Mouse (Mus musculus) yolk sac, embryonic 10.5 days (tissue): Measurements from ENCODE around the gene Lcor.

Source experiments
- DNase-seq: peaks from one replicate; pipeline ENCODE4 v3.0.0-alpha.2; 2017; ENCODE audit warnings: low spot score

Gene Lcor

DNA sequence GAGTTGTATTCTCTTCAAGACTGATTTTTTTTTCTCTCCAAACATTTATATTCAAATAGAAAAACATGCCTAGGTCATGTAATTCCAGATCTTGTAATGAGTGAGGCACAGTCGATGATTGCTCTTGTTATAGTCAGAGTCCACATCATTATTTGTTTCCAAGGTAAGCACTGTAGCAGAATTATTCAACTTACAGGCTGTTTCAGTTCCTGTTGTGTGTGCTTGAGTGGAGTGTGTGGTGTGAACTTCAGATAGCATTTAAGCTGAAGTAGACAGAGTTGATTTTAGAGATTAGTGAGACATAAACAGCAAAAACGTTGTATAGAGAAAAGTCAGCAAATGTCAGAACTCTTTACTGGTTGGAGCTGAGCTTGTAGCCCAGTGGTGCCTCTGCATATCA, 86.4 kb downstream of the Lcor start:
- DNase-seq: no peak

DNA sequence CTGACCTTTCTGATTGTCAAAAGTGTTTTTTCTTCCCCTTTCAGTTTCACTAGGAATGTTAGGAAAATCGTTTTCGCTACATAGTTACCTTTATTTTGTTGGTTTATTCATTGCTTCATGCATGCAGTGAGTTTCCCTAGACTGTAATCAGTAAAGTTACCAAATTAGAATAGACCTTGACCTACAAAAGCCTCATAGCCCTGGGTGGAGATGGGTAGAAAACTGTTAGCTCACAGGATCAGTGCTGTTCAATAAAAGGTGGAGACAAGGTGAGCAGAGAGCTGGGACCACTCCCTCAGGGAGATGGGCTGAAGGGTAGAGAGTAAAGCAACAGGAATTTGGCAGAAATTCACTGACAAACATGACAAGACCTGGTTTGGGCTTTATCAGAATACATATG, 91.3 kb downstream of the Lcor start:
- no peak for DNase-seq

DNA sequence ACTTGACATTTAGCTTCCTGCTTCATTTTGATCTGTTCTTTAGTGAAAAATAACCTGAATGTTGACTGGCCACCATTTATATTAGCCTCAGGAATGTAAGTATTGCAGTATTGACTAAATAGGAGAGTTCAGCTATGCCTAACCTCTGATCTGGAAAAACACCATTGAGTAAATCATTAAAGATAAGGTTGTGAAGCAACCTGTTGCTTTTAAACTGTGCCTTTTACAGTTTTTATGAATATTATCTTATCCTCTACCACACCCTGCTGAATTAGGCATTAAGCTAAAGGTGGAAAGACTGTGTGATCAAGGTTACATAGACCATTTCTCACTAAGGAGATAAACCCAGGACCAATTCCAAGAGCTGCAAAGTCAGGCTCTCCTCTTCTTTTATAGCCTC, 95.1 kb downstream of the Lcor start:
- no peak for DNase-seq

DNA sequence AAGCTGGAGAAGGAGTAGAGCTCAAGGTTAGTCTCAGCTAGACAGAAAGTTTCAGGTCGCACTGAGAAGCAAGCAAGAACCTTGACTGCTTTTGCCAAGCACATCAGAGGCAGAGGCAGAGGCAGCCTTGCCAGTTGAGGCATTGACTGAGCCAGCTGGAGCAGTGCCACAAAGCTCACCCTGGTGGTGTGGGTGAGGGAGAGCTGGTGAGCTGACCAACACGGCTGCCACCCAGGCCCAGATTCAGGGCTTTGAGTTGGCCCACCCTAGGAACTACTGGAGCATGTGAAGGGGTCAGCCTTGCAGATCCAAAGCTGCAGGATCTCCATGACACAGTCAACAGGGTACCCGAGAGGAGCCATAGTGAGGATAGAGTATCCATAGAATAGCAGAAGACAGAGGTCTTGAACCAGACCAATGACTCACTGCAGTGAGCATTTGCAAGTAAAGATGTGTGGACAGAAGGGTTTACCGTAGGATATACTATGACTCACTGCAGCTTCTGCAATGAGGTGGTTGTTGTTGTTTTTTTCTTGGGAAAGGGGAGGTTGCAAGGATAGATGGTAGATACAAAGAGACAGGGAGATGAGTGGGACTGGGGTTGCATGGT, 97.0 kb downstream of the Lcor start:
- no peak for DNase-seq

DNA sequence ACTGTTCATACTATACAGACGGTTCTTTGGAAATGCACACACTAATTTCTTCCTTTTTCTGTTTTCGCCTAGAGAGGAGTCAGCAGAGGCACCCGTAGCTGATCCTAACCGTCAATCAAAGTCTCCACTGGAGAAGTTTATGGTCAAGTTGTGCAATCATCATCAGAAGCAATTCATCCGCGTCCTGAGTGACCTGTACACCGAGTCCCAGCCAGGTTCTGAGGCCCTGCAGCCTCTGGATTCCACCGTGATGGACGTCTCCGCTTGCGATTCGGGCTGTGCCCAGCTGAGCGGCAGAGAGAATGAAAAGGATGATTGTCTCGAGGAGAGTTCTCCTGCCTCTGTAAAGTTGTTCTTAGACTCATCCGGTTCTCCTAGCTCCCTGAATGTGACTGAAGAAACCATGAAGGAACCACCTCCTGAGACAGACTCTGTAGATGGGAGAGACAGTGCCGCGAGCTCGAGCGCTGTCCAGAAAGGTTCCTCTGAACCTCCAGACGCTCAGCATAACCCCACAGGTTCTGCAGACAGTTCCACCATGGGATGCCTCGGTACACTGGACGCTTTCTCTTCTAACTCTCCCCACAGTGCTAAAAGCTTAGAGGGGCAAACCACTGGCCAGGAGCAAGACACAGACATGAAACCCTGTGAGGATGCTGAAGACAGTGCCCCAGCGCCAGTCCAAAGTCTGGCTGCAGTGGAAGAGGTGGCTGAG, 99.4 kb downstream of the Lcor start, which contains the start of gene Gm340:
Gene Gm340 (plus strand): TSS at position 665 of the 715 bp plus-strand sequence.
- no peak for DNase-seq

GRCm38 (mm10) chr19:41582918-41583514, 100.6 kb downstream of the Lcor start:
- no peak for DNase-seq

GRCm38 (mm10) chr19:41586752-41587151, 104.3 kb downstream of the Lcor start:
- no peak for DNase-seq

GRCm38 (mm10) chr19:41587431-41588222, 105.2 kb downstream of the Lcor start:
- no peak for DNase-seq

GRCm38 (mm10) chr19:41589026-41589425, 106.6 kb downstream of the Lcor start:
- no peak for DNase-seq

DNA sequence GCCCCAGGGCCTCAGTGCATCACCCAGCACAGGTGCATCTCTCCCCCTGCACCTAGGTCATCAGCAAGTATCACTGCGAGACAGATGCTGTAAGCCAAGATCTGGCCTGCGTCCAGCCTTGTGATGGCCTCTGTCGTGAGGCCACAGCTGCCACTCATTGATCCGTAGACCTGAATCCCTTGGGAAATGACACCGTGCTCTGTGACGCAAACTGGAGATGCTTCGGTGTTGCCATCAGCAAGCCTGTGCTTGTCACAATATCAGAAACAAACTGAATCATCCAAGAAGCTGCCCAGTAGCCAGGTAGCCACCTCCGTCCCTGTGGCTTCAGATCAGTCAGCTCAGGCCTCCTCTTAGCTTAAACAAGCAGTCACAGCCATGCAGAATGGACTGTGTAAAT, 107.2 kb downstream of the Lcor start:
- DNase-seq: no peak

DNA sequence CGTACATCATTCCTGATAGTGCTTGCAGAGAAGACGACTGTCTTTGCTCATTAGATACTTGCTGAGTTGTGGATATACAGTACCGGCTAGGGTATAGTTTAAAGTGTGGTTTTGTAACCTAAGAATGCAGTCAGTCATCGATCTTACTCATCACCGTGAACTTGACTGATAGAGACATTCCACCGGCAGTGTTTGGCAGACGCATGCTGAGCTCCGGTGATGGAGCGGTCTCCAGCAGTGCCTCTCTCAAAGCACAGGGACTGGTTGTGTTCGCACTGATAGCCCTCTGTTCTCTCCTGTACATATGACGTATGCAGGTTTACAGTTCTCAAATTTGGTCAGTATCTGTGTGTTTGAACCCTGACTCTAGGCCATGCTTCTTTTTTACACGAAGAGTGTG, 109.4 kb downstream of the Lcor start:
- DNase-seq: no peak

GRCm38 (mm10) chr19:41597170-41597894, 114.9 kb downstream of the Lcor start:
- no peak for DNase-seq

GRCm38 (mm10) chr19:41600647-41601046, 118.2 kb downstream of the Lcor start:
- DNase-seq: no peak

DNA sequence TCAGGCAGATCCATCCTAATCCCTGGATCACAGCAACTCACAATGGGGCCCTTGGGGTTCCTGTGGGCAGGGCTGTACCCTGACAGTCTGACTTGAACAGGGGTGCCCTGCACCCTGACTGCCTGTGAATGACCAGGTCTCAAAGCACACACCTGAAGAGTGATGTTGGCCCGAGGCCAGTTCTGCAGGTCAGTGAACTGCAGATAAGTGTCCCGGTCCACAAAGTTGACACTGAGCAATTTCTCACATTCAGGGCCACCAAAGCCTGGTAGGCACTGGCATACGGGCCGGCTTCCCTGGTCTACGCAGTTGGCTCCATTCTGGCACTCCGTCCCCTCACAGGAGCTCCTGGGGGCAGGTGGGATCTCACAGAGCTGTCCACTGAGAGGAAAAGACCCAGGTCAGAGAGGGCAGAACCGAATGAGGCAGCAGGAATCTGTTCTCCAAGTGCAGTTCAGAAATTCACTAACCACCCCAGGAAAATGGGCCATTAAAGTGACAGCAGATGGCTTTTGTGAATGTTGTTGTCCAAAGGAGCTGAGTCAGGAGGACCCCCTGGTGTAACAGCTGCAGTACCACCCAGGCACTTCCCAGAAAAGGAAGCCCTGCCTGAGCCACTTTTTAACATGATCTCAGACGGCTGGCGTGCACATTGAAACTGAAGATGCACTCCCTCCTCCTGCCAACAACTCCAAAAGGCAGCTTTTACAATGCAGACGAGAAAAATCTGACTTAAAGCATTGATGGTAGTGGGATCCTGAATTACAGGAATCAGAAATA, 124.0 kb downstream of the Lcor start:
- no peak for DNase-seq

DNA sequence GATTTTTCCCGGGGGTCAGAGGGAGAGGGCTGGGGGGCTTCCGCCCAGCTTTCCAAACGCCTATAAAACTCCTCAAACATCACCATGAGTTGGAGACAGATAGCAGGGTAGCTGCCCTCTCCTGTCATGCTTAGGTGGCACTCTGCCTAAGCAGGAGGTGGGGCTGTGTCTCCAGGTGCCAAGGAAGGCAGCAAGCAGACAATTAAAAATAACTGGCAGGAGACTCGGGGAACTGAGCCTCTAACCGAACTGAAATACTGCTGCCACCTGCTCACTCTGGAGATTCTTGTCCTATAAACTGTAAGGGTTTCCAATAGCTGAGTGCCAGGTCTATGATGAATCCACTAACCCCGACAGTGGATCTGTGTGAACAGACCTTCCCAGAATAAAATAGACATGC, 129.2 kb downstream of the Lcor start:
- DNase-seq: no peak
